Mouse (Mus musculus): Measurements from ENCODE around the gene Sccpdh. TPM values are rescaled to one million over a fixed set of nuclear protein-coding genes. Genes with fewer than 3 reads are reported as not detected.
"Not testable (repeated sequence)": the region's sequence is repeated elsewhere in the genome, so short reads cannot be mapped to it uniquely, and the experiment has no call there.

Gene Sccpdh
- polyA plus RNA-seq, 1 experiment = 48.5 TPM

DNA sequence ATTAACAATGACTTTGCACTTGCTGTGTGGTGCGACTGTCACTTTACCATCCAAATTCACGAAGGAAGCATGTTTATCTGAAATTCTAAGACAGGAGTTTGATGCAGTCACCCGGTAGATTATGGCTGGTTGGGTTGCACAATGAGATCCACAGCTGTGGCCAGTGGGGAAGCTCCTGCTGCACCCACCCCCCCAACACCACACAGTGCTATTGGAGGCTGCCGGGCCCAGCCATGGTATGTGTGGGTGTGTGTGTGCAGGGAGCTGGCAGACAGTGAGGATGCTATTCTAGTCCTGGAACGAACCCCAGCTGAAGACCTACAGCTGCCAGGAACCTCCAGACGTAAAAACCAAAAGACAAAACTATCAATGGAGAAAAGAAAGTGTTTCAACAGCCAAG lies 41.4 kb downstream of the Sccpdh start:
- no peaks in the 10 kb centered on the region for H3K36me3 ChIP-seq (ENCODE audit: control insufficient read depth, insufficient read depth, low read length, poor library complexity, severe bottlenecking)
- H3K27ac ChIP-seq (ENCODE audit: insufficient read depth, low read length) = no peak overlapping the region
- no peaks in the 10 kb centered on the region for H3K4me1 ChIP-seq (ENCODE audit: control insufficient read depth, insufficient read depth, low read length)
- TF ChIP-seq CTCF (IDR thresholded peaks at IDR 0.05; ENCODE audit: low read depth, low read length) (no peak), POLR2A (IDR thresholded peaks at IDR 0.05; ENCODE audit: insufficient read depth, low read length) (no peak), EP300 (IDR thresholded peaks at IDR 0.05; ENCODE audit: insufficient read depth, low read depth, low read length) (no peak)
- no peak overlapping the region for H3K9ac ChIP-seq (ENCODE audit: low read depth, poor library complexity, severe bottlenecking)
- H3K27me3 ChIP-seq (ENCODE audit: control insufficient read depth, insufficient read depth, low read length, poor library complexity, severe bottlenecking) = no peaks in the 10 kb centered on the region
- no peaks in the 10 kb centered on the region for H3K9me3 ChIP-seq (replicated peaks; ENCODE audit: control insufficient read depth, insufficient read depth, low read length, poor library complexity, severe bottlenecking)
- H3K4me3 ChIP-seq (ENCODE audit: low read depth, low read length) = no peak overlapping the region

GRCm38 (mm10) chr1:179710739-179711138 lies 42.7 kb downstream of the Sccpdh start:
- Histone ChIP-seq H3K4me1 (ENCODE audit: control insufficient read depth, insufficient read depth, low read length) (no peaks in the 10 kb centered on the region), H3K4me3 (ENCODE audit: low read depth, low read length) (no peak overlapping the region), H3K27ac (ENCODE audit: insufficient read depth, low read length) (no peak overlapping the region), H3K36me3 (ENCODE audit: control insufficient read depth, insufficient read depth, low read length, poor library complexity, severe bottlenecking) (no peaks in the 10 kb centered on the region), H3K9me3 (replicated peaks; ENCODE audit: control insufficient read depth, insufficient read depth, low read length, poor library complexity, severe bottlenecking) (no peaks in the 10 kb centered on the region), H3K9ac (ENCODE audit: low read depth, poor library complexity, severe bottlenecking) (no peak overlapping the region), H3K27me3 (ENCODE audit: control insufficient read depth, insufficient read depth, low read length, poor library complexity, severe bottlenecking) (no peaks in the 10 kb centered on the region)
- TF ChIP-seq EP300 (IDR thresholded peaks at IDR 0.05; ENCODE audit: insufficient read depth, low read depth, low read length) = no peak
- no peak for TF ChIP-seq CTCF (IDR thresholded peaks at IDR 0.05; ENCODE audit: low read depth, low read length)
- no peak for TF ChIP-seq POLR2A (IDR thresholded peaks at IDR 0.05; ENCODE audit: insufficient read depth, low read length)

- Histone ChIP-seq H3K27ac (ENCODE audit: insufficient read depth, low read length) (no peak overlapping the region), H3K4me3 (ENCODE audit: low read depth, low read length) (no peak overlapping the region), H3K36me3 (ENCODE audit: control insufficient read depth, insufficient read depth, low read length, poor library complexity, severe bottlenecking) (no peaks in the 10 kb centered on the region), H3K9me3 (replicated peaks; ENCODE audit: control insufficient read depth, insufficient read depth, low read length, poor library complexity, severe bottlenecking) (peaks cover 6% of the 10 kb centered on the region), H3K4me1 (ENCODE audit: control insufficient read depth, insufficient read depth, low read length) (no peaks in the 10 kb centered on the region), H3K27me3 (ENCODE audit: control insufficient read depth, insufficient read depth, low read length, poor library complexity, severe bottlenecking) (no peaks in the 10 kb centered on the region), H3K9ac (ENCODE audit: low read depth, poor library complexity, severe bottlenecking) (no peak overlapping the region)
- TF ChIP-seq CTCF (IDR thresholded peaks at IDR 0.05; ENCODE audit: low read depth, low read length) (no peak), POLR2A (IDR thresholded peaks at IDR 0.05; ENCODE audit: insufficient read depth, low read length) (no peak), EP300 (IDR thresholded peaks at IDR 0.05; ENCODE audit: insufficient read depth, low read depth, low read length) (no peak)
Measured at GRCm38 (mm10) chr1:179712658-179713057, 44.6 kb downstream of the Sccpdh start.

DNA sequence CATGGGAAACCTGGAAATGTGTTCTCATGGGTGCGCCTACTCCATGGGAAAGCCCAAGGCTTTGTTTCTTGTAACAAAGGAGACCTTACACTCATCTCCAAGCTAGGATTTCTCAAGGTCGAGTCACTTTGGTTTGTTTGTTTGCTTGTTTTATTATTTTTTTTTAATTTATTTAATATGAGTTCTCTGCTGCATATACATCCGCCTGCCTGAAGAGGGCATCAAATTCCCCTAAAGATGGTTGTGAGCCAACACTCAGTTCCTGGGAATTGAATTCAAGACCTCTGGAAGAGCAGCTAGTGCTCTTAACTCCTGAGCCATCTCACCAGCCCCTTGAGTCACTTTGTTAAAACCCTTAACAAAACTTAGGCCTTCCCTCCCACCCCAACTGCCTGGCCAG lies 45.4 kb downstream of the Sccpdh start:
- TF ChIP-seq CTCF (IDR thresholded peaks at IDR 0.05; ENCODE audit: low read depth, low read length) (no peak), POLR2A (IDR thresholded peaks at IDR 0.05; ENCODE audit: insufficient read depth, low read length) (no peak), EP300 (IDR thresholded peaks at IDR 0.05; ENCODE audit: insufficient read depth, low read depth, low read length) (no peak)
- no peaks in the 10 kb centered on the region for H3K27me3 ChIP-seq (ENCODE audit: control insufficient read depth, insufficient read depth, low read length, poor library complexity, severe bottlenecking)
- no peak overlapping the region for H3K4me3 ChIP-seq (ENCODE audit: low read depth, low read length)
- H3K36me3 ChIP-seq (ENCODE audit: control insufficient read depth, insufficient read depth, low read length, poor library complexity, severe bottlenecking) = no peaks in the 10 kb centered on the region
- no peaks in the 10 kb centered on the region for H3K4me1 ChIP-seq (ENCODE audit: control insufficient read depth, insufficient read depth, low read length)
- H3K27ac ChIP-seq (ENCODE audit: insufficient read depth, low read length) = no peak overlapping the region
- H3K9me3 ChIP-seq (replicated peaks; ENCODE audit: control insufficient read depth, insufficient read depth, low read length, poor library complexity, severe bottlenecking) = peaks cover 8% of the 10 kb centered on the region
- H3K9ac ChIP-seq (ENCODE audit: low read depth, poor library complexity, severe bottlenecking) = no peak overlapping the region

GRCm38 (mm10) chr1:179715289-179715688 lies 47.3 kb downstream of the Sccpdh start:
- H3K4me1 ChIP-seq (ENCODE audit: control insufficient read depth, insufficient read depth, low read length); H3K27me3 ChIP-seq (ENCODE audit: control insufficient read depth, insufficient read depth, low read length, poor library complexity, severe bottlenecking); H3K4me3 ChIP-seq (ENCODE audit: low read depth, low read length); H3K36me3 ChIP-seq (ENCODE audit: control insufficient read depth, insufficient read depth, low read length, poor library complexity, severe bottlenecking); H3K9ac ChIP-seq (ENCODE audit: low read depth, poor library complexity, severe bottlenecking); H3K27ac ChIP-seq (ENCODE audit: insufficient read depth, low read length); H3K9me3 ChIP-seq (replicated peaks; ENCODE audit: control insufficient read depth, insufficient read depth, low read length, poor library complexity, severe bottlenecking): not testable (repeated sequence)

DNA sequence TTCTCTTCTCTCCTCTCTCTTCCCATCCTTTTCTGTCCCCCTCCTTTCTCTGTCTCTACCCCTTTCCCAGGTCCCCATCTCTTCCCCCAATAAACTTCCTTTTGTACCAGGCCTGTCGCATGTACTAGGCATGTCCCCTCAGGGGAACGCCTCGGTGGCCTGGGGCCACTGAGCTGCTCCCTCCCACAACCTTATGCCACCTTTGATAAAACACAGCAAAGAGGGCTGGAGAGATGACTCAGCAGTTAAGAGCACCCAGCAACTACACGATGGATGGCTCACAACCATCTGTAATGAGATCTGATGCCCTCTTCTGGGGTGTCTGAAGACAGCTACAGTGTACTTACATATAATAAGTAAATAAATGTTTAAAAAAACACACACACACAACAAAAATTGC lies 47.8 kb downstream of the Sccpdh start:
- no peak for TF ChIP-seq EP300 (IDR thresholded peaks at IDR 0.05; ENCODE audit: insufficient read depth, low read depth, low read length)
- no peak for TF ChIP-seq CTCF (IDR thresholded peaks at IDR 0.05; ENCODE audit: low read depth, low read length)
- no peak for TF ChIP-seq POLR2A (IDR thresholded peaks at IDR 0.05; ENCODE audit: insufficient read depth, low read length)
- Histone ChIP-seq H3K4me1 (ENCODE audit: control insufficient read depth, insufficient read depth, low read length) (no peaks in the 10 kb centered on the region), H3K27me3 (ENCODE audit: control insufficient read depth, insufficient read depth, low read length, poor library complexity, severe bottlenecking) (no peaks in the 10 kb centered on the region)

More for the DNA sequence above, 47.8 kb downstream of the Sccpdh start:
- H3K27ac ChIP-seq (ENCODE audit: insufficient read depth, low read length) = no peak overlapping the region
- peaks cover 8% of the 10 kb centered on the region for H3K9me3 ChIP-seq (replicated peaks; ENCODE audit: control insufficient read depth, insufficient read depth, low read length, poor library complexity, severe bottlenecking)
- H3K4me3 ChIP-seq (ENCODE audit: low read depth, low read length) = no peak overlapping the region
- H3K9ac ChIP-seq (ENCODE audit: low read depth, poor library complexity, severe bottlenecking) = no peak overlapping the region
- no peaks in the 10 kb centered on the region for H3K36me3 ChIP-seq (ENCODE audit: control insufficient read depth, insufficient read depth, low read length, poor library complexity, severe bottlenecking)

Measured in ES-Bruce4 (cell line).